Mouse (Mus musculus) cerebellum, postnatal 36 days (tissue): ENCODE measurements around the gene Med13.
"Not testable (repeated sequence)": the region's sequence is repeated elsewhere in the genome, so short reads cannot be mapped to it uniquely, and the experiment has no call there.

Experiments used
- DNase-seq, 2 experiments: peaks; one replicate each; pipeline ENCODE4 v3.0.0; 2021 to 2022; ENCODE audit warnings: mixed read lengths in 2 of 2

Med13 gene

DNA sequence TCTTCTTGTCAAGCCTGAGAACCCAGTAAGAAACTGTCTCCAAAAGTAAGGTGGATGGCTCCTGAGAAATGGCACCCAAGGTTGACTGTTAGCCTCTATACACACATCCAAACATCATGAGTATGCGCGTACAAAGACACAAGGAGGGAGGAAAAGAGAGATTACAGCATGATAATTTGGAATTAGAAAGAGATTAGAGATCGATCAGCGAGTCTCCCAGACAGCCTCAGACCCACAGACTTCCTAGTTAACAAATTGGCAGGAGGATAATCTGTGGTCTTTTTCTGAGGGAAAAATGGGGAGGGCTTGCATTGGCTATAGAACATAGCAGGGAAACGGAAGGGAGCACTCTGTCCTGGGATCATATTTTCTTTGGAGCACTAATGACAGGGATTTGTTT lies 20.4 kb upstream of the Med13 start:
- no peak for DNase-seq

DNA sequence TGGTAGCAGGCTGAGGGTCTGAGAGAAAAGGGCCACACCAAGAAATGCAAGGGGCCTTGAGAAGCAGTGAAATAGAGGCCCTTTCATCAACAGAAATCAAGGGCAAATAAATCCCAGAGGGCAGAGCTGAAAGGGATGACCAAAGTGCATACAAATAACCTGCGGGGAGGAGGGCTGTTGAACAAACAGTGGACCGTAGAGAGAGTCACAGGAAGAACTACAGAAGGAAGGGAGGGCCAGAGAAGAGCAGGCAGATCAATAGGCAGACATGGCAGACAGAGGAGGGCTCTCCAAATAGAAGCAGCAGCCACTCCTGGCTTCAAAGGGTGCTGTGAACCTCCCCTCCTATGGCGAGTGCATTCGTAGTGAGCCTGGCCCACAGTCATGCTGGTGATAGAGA lies 19.3 kb upstream of the Med13 start:
- no peak for DNase-seq

GRCm38 (mm10) chr11:86375086-86375485 lies 17.7 kb upstream of the Med13 start:
- no peak for DNase-seq

DNA sequence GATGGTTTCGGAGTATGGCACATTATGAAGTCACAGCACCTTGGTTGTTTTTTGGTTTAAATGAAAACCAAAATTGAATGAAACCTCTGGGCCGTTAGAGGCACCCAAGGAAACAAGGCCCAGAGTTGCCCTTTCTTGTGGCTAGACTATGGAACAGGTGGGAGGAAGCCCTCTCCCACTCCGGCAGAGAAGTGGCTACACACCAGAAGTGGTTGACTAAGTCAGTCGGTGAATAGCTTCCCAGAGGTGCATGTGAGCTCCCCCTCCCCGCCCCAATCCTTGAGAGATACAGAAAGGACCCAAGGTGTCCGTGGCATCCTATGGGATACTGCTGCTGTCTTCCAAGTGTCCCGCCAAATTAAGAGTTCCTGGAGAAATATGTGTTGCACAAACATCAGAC lies 13.9 kb upstream of the Med13 start:
- no peak for DNase-seq

DNA sequence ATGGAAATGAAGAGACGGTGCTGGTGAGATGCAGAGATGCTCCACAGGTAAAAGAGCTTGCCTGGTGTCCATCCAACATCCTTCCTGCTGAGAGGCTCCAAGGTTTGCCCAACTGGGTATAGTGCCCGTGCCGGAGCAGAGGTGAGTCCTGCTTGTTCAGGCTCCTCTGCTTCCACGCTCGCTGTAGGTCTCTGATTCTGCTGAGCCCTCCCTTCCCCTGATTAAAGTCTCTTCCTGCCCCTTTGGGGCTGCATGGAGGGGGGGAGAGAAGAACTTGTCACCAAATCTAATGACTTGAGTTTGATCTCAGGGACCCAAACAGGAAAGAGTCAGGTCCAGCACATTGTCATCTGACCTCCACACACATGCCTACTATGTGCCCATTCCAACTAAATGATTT lies 12.5 kb upstream of the Med13 start:
- DNase-seq: no peak

DNA sequence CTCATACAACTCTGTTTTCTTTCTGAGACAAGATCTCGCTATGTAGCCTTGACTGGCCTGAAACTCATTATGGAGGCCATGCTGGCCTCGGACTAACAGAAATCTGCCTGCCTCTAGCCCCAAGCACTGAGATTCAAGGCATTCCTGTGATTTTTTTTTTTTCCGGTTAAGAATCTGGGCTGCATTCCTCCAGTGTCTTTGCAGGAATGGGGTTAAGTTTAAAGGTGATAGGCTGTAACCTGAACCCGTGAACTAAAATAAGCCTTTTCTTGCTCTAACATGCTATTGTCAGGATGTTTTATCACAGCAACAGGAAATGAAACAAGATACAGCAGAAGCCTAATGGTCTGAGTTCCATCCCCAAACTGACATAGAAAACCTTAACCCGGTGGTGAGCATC lies 11.6 kb upstream of the Med13 start:
- DNase-seq: no peak

DNA sequence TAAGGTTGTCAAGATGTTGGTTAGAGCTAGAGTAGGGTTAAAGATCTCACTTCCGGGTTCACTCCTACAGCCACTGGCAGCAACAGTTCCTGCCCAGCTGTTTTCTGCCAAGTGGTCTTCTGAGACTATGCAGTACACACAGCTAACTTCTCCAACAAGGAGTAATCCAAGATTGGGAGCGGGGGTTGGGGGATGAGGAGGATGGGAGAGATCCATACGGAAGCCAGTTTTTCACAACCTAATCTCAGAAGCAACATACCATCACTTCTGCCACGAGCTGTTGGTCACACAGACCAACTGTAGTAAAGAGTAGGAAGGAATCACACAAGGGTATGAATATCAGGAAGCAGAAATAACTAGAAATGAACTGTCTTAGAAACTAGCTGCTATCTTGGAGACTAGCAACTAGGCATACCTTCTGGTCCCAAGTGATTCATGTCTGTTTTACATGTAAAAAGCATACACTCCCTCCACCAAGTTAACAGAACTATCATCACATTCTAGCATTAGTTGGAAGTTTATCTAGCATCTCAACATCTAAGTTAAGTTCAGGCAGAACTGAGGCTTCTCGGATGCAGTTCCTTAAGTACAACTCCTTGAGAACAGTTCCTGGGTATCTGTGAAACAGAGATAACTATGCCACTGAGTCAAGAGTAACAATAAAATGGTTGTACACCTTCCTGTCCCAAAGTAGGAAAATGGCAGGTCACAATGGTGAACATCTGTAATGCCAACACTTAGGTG lies 7.5 kb upstream of the Med13 start:
- DNase-seq: no peak

DNA sequence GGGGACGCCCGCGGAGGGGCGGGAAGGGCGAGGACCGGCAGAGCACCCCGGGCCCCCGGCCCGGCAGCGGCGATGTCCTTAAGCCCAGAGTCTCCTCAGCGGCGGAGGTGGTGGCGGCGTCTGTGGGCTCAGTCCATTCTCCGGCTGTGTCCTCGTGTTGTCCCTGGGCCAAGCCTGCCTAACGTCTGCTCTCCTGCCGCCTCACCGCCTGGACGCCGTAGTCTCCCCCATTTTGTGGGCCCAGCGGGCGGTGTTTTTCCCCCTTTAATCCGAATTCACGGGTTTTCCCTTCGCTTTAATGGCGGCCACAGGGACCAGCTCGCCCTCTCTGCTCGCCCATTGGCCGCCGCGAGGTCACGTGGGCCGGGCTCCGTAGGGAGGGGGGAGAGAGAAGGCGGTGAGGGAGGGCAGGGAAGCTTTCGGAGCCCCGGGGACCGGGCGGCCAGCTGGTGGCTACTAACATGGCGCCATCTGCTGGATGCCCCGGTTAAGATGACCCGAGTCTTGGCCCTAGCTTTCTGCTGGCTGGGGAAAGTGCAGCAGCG lies 654 bp upstream of the Med13 start:
- DNase-seq: peak; percentile 99

DNA sequence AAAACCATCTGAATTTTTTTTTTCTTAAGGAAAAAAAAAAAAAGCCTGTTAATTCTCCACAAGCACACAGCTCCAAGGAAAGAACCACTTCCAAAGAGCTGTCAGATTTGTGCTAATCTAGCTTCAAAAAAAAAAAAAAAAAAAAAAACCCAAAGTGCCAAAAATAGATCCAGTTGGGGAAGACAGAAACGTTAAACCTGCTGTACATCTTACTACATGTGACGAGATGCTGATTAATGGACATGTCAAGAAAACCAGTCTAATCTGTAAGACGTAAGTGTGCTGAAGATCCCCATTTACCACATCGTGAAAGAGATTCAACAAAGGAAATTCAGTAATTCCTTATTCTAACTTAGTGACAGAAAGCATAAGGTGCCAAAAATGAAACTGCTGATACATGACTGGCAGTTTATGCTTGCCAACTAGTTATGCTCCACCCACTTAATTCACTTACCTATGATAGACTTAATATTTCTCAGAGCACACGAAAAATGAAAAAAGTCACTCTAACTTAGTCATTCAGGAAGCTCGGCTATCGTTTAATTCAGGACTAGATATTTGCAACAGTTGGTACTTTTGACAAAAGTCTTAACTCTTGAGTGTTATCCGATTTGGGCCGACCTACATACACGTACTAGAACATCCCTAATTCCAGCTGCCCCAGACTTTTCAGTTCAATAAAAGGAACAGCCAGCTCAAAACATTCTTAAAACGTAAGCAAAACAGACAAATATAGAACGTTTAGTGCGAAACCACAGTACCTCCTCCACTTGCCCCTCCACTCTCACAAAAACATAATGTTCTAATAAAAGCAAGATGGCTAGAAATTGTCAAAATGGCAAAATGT lies 1.2 kb downstream of the Med13 start:
- no peak for DNase-seq

DNA sequence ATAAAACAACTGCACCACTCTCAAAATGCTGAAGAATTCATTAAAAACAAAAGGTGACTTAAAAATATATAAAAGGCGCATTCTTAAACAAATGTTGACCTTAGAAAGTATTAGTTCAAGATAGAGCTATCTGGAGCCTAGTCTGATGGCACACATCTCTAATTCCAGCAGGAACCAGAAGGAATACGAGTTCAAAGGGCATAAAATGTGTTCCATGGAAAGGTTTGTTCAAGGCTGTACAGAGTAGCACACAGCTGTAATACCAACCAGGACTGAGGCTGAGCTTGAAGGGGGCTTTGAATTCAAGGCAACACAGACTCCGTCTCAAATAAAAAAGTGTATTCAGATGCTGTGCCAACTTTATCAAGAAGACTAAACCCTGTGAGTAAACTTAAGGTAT lies 3.8 kb downstream of the Med13 start:
- no peak for DNase-seq

GRCm38 (mm10) chr11:86351766-86352315 lies 5.6 kb downstream of the Med13 start:
- DNase-seq: no peak

GRCm38 (mm10) chr11:86350636-86351138 lies 6.7 kb downstream of the Med13 start:
- DNase-seq: no peak

DNA sequence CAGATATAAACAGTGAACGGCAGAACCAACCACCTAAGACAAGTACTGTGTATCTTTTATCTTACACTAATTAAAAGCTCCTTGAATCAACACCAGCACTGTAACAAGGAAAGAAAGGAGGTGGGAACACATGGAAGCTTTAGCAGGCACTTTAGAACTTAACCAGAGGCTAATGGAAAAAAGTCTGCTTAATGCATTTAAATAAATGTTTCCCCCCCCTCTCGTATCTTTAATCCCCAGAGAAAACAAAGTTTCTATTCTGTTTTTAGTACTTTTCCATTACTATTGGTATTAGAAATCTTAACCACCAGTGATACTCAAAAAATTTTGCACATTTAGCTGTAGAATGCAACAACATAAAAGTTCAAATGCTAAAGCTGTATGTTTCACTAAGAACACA lies 8.1 kb downstream of the Med13 start:
- no peak for DNase-seq

DNA sequence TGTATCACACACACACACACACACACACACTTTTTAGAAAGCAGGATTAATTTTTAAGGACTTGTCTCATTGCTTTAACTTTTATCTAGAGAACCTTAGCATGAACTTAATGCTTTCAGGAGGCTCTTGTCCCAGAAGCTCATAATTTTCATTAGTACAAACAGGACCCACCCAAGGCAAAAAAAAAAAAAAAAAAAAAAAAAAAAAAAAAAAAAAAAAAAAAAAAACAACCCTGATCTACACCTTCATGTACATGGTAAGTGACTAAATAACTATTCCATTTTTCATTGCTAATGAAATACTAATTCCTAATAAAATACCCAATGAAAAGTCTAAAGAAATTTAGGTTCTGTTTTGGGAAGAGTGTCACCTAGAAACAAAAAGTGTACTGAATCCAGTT lies 8.5 kb downstream of the Med13 start:
- no peak for DNase-seq

- DNase-seq: no peak
These were observed 9.8 kb downstream of the Med13 start for GRCm38 (mm10) chr11:86347387-86348122.

DNA sequence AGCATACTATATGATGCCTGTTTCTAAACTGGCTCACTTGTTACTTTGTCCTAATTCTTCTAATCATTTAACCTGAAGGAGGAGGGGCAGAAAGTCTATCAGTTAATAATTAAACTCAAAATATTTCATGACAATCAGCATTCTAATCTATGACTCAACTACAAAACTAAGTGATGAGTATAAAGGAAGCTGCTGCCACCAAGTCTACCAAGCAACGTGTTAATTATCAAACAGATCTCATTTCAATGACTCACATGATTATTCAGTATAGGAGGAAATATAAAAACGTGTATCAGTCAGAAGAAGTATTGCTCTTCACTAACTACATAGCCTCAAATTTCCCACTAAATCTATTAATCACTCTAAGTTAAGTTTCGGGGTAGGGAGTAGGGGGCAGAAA lies 10.9 kb downstream of the Med13 start:
- no peak for DNase-seq

DNA sequence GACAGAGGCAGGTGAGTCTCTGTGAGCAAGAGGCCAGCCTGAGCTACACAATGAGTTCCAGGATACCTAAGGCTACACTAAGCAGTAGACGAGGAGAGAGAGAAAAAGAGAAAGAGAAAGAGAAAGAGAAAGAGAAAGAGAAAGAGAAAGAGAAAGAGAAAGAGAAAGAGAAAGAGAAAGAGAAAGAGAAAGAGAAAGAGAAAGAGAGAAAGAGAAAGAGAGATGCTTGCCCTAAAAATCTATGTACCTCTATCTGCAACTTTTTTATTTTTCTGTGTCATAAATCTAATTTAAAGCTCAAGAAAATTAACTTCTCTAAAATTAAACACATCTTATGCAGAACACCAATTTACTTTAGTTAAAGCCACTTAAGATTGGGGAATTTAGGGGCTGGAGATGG lies 12.5 kb downstream of the Med13 start:
- DNase-seq: not testable (repeated sequence)

- DNase-seq: no peak
These were observed 33.2 kb downstream of the Med13 start for GRCm38 (mm10) chr11:86324251-86324650.

GRCm38 (mm10) chr11:86314992-86315391 lies 42.4 kb downstream of the Med13 start:
- DNase-seq: not testable (repeated sequence)

GRCm38 (mm10) chr11:86310280-86310679 lies 47.1 kb downstream of the Med13 start:
- DNase-seq: no peak

- DNase-seq: not testable (repeated sequence)
These were observed 65.2 kb downstream of the Med13 start for GRCm38 (mm10) chr11:86292201-86292600.

DNA sequence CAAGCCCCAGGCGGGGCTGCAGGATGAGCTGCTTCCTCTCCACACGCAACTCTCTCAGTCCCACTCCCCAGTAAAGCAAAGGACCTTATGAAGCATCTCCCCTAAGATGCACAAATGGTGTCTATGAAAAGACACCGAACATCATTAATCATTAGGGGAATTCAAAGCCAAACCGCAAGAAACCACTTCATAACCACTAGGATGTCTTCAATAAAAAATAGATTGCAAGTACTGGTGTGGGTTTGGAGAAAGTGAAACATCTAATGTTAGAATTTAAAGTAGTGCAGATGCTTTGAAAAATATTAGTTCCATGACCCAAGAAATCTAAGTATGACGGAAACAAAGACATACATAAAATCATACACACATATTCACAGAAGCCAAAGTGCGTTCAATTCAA lies 65.7 kb downstream of the Med13 start:
- no peak for DNase-seq

- no peak for DNase-seq
These were observed 71.7 kb downstream of the Med13 start for GRCm38 (mm10) chr11:86285729-86286128.
